Mouse (Mus musculus): ENCODE results near the gene Ptk6. TPM values are rescaled to one million over a fixed set of nuclear protein-coding genes. Genes with fewer than 3 reads are reported as not detected.
A peak's percentile ranks its signal among the peaks of the same experiment; 100 is the strongest.

The Ptk6 gene
- total and polyA plus RNA-seq, 2 experiments from 2014 or later, result not detected

DNA sequence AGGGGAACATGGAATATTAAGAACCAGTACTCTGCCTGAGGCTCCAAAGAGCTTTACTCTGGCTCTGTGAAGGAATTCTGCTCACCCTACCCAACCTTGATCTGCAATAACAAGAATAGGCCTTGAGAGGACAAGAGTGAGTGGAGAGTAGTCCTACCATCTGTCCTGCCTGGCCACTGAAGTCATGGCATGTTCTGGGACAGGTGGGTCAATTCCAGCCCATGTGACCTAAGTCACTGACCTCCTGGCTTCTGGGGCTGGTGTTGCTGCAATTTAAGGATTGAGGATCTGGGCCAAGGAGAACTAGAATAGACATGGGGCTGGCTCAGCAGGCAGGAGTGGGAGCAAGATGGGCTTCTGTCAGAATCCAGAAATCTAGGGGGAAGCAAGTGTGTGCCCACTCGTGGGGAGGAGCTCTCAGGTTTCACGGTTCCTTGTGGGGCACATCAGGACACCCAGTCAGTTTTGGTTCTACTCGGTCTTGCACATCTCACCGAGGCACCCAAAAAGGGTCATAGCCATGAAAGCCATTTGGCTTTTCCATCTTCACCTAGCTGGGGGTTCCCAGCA is 55.5 kb downstream of the Ptk6 start:
- Histone ChIP-seq H3K36me3 (ENCODE audit: insufficient read depth, low read length) (no peaks in the 10 kb centered on the region; the same call in 1 of the 2 replicates), H3K27me3 (ENCODE audit: insufficient read depth, low read length) (no peaks in the 10 kb centered on the region), H3K4me3 (ENCODE audit: low read length) (no peak overlapping the region), H3K4me2 (ENCODE audit: low read depth, low read length) (peak overlapping the region; percentile 63), H3K27ac (no peak overlapping the region), H3K9ac (replicated peaks; ENCODE audit: low read length) (no peak overlapping the region), H3K4me1 (ENCODE audit: insufficient read depth, low read length) (no peaks in the 10 kb centered on the region), H3K9me3 (ENCODE audit: low read length) (no peaks in the 10 kb centered on the region)
- no peak for ATAC-seq
- 46% methylated on average over 4 of the region's 4 CpGs for WGBS
- TF ChIP-seq CTCF (IDR thresholded peaks at IDR 0.05; ENCODE audit: low read depth), result no peak
- no peak for DNase-seq (ENCODE audit: low spot score)

DNA sequence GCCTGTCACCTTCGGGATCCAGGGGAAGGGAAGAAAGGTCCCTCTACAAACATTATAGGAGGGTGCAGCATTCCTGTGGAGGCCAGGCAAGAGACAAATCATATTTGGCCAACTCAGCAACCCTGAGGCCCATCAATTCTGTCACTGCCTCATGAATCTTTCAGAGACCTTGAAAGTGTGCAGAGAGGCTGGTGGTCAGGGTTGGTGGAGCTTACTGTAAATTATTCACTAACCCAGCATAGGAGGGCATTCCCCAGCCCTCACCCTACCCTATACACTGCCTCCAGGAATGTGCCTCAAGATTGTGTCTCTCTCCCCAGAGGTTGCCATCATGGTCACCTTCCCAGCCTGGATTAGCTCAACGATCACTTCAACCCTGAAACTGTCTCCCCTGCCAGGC is 57.9 kb downstream of the Ptk6 start:
- Histone ChIP-seq H3K4me3 (ENCODE audit: low read length) (no peak overlapping the region), H3K27ac (no peak overlapping the region), H3K27me3 (ENCODE audit: insufficient read depth, low read length) (no peaks in the 10 kb centered on the region), H3K9ac (replicated peaks; ENCODE audit: low read length) (no peak overlapping the region), H3K4me1 (ENCODE audit: insufficient read depth, low read length) (no peaks in the 10 kb centered on the region), H3K4me2 (ENCODE audit: low read depth, low read length) (no peak overlapping the region), H3K9me3 (ENCODE audit: low read length) (no peaks in the 10 kb centered on the region), H3K36me3 (ENCODE audit: insufficient read depth, low read length) (no peaks in the 10 kb centered on the region)
- DNase-seq (ENCODE audit: low spot score) (no peak), ATAC-seq (no peak)
- 85% methylated on average over 2 of the region's 2 CpGs for WGBS
- TF ChIP-seq CTCF (IDR thresholded peaks at IDR 0.05; ENCODE audit: low read depth), result no peak

Other genes starting within 250 kb of the Ptk6 start
- 56.6 and 76.0 TPM in 2 replicates for gene Nkain4, start 248.1 kb downstream of the Ptk6 start, total RNA-seq (2014; rRNA removed)
- 118 and 133 TPM in 2 replicates for gene Nkain4, start 248.1 kb downstream of the Ptk6 start, polyA plus RNA-seq (2015; fragmentation: Nextera tagmentation; extraction: Ambion mirVana)
- 94.8 and 112 TPM in 2 replicates for gene Arfgap1, start 235.6 kb downstream of the Ptk6 start, total RNA-seq (2014; rRNA removed)
- 107 and 110 TPM in 2 replicates for gene Arfgap1, start 235.6 kb downstream of the Ptk6 start, polyA plus RNA-seq (2015; fragmentation: Nextera tagmentation; extraction: Ambion mirVana)
- gene Col20a1, start 216.3 kb downstream of the Ptk6 start, total RNA-seq (2014; rRNA removed), result 0.47 and 0.68 TPM in 2 replicates
- 0.09 and 0.28 TPM in 2 replicates for gene Col20a1, start 216.3 kb downstream of the Ptk6 start, polyA plus RNA-seq (2015; fragmentation: Nextera tagmentation; extraction: Ambion mirVana)
- 50.5 and 52.7 TPM in 2 replicates for gene Chrna4, start 159.2 kb downstream of the Ptk6 start, total RNA-seq (2014; rRNA removed)
- 35.2 and 41.4 TPM in 2 replicates for gene Chrna4, start 159.2 kb downstream of the Ptk6 start, polyA plus RNA-seq (2015; fragmentation: Nextera tagmentation; extraction: Ambion mirVana)
- 128 and 142 TPM in 2 replicates for gene Kcnq2, start 67.5 kb downstream of the Ptk6 start, total RNA-seq (2014; rRNA removed)
- 32.3 and 34.6 TPM in 2 replicates for gene Kcnq2, start 67.5 kb downstream of the Ptk6 start, polyA plus RNA-seq (2015; fragmentation: Nextera tagmentation; extraction: Ambion mirVana)
- 304 and 351 TPM in 2 replicates for gene Eef1a2, start 45.8 kb downstream of the Ptk6 start, total RNA-seq (2014; rRNA removed)
- 24.7 and 26.7 TPM in 2 replicates for gene Eef1a2, start 45.8 kb downstream of the Ptk6 start, polyA plus RNA-seq (2015; fragmentation: Nextera tagmentation; extraction: Ambion mirVana)
- gene Ppdpf, start 15.5 kb downstream of the Ptk6 start, total RNA-seq (2014; rRNA removed), result 300 and 340 TPM in 2 replicates
- gene Ppdpf, start 15.5 kb downstream of the Ptk6 start, polyA plus RNA-seq (2015; fragmentation: Nextera tagmentation; extraction: Ambion mirVana), result 329 and 347 TPM in 2 replicates
- 0.07 and 0.47 TPM in 2 replicates for gene Srms, start 10.4 kb upstream of the Ptk6 start, total RNA-seq (2014; rRNA removed)
- gene Srms, start 10.4 kb upstream of the Ptk6 start, polyA plus RNA-seq (2015; fragmentation: Nextera tagmentation; extraction: Ambion mirVana), result 0.09 and 0.18 TPM in 2 replicates
- 2.2 and 2.8 TPM in 2 replicates for gene Fndc11, start 17.2 kb upstream of the Ptk6 start, total RNA-seq (2014; rRNA removed)
- 0.25 and 0.52 TPM in 2 replicates for gene Fndc11, start 17.2 kb upstream of the Ptk6 start, polyA plus RNA-seq (2015; fragmentation: Nextera tagmentation; extraction: Ambion mirVana)
- gene Helz2, start 39.2 kb upstream of the Ptk6 start, total RNA-seq (2014; rRNA removed), result 2.8 and 5.7 TPM in 2 replicates
- 0.19 and 0.24 TPM in 2 replicates for gene Helz2, start 39.2 kb upstream of the Ptk6 start, polyA plus RNA-seq (2015; fragmentation: Nextera tagmentation; extraction: Ambion mirVana)
- 19.2 and 25.2 TPM in 2 replicates for gene Gmeb2, start 85.2 kb upstream of the Ptk6 start, total RNA-seq (2014; rRNA removed)
- 8.6 and 8.9 TPM in 2 replicates for gene Gmeb2, start 85.2 kb upstream of the Ptk6 start, polyA plus RNA-seq (2015; fragmentation: Nextera tagmentation; extraction: Ambion mirVana)
- gene Stmn3, start 111.7 kb upstream of the Ptk6 start, total RNA-seq (2014; rRNA removed), result 1,221 and 1,263 TPM in 2 replicates
- gene Stmn3, start 111.7 kb upstream of the Ptk6 start, polyA plus RNA-seq (2015; fragmentation: Nextera tagmentation; extraction: Ambion mirVana), result 1,758 and 1,824 TPM in 2 replicates
- 52.2 and 97.2 TPM in 2 replicates for gene Rtel1, start 117.0 kb upstream of the Ptk6 start, total RNA-seq (2014; rRNA removed)
- 21.6 and 28.0 TPM in 2 replicates for gene Rtel1, start 117.0 kb upstream of the Ptk6 start, polyA plus RNA-seq (2015; fragmentation: Nextera tagmentation; extraction: Ambion mirVana)
- 66.3 and 85.3 TPM in 2 replicates for gene Zgpat, start 162.1 kb upstream of the Ptk6 start, total RNA-seq (2014; rRNA removed)
- 37.5 and 40.6 TPM in 2 replicates for gene Zgpat, start 162.1 kb upstream of the Ptk6 start, polyA plus RNA-seq (2015; fragmentation: Nextera tagmentation; extraction: Ambion mirVana)
- gene Arfrp1, start 162.6 kb upstream of the Ptk6 start, total RNA-seq (2014; rRNA removed), result 13.0 and 14.7 TPM in 2 replicates
- gene Arfrp1, start 162.6 kb upstream of the Ptk6 start, polyA plus RNA-seq (2015; fragmentation: Nextera tagmentation; extraction: Ambion mirVana), result 70.7 TPM in 2 replicates
- gene Lime1, start 177.3 kb upstream of the Ptk6 start, total RNA-seq (2014; rRNA removed), result 49.0 and 62.1 TPM in 2 replicates
- 24.1 and 26.2 TPM in 2 replicates for gene Lime1, start 177.3 kb upstream of the Ptk6 start, polyA plus RNA-seq (2015; fragmentation: Nextera tagmentation; extraction: Ambion mirVana)

All from hindbrain, postnatal 0 days (tissue).